Mouse (Mus musculus) embryo, embryonic 11 days (tissue): ENCODE data around the gene Ppp2r5a.

Experiments
- DNase-seq: peaks from one replicate; pipeline ENCODE4 v3.0.0-alpha.2; 2015

Ppp2r5a gene

DNA sequence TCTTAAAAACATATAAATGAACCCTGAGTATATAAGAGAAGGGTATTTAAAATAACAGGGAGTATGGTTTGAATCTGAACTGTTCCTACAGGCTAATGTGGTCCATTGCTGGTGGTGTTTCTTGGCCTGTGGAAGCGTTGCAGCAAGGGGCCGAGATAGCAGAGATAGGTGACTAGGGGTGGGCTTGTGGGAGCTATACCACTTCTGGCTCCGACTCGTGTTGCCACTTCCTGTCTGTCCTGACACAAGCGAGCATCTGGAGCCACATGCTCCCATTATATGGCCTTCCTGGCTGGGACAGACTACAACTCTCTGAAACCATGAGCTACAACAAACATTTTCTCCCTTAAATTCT, 27.5 kb downstream of the Ppp2r5a start:
- no peak for DNase-seq

DNA sequence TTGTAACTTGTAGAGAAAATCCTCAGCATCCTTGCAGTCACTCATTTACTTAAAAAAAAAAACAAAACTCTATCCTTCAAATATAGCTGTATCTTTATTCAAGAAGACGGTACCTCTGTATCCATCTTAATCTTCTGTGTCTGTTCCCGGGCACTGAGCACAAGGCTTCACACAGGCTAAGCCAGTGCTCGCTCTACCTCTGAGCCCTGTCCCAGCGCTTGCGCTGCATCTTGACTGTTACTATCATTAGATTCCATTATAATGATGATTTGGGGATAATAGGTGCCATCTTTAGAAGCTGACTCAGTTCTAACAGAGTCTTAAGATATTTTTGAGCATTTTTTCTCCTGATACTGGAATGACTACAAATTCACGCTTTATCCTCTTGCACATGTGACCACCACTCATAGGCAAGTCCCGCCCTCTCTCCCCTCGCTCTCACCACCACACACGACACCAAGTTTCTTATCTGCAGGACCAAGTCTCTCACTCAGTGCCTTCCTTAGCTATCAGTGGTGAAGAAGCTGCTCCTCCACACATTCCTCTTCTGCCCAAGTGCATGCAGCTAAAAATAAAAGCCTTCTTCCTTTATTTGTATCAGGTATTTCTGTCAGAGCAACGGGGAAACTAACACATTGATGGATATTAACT, 28.0 kb downstream of the Ppp2r5a start:
- DNase-seq, result no peak

DNA sequence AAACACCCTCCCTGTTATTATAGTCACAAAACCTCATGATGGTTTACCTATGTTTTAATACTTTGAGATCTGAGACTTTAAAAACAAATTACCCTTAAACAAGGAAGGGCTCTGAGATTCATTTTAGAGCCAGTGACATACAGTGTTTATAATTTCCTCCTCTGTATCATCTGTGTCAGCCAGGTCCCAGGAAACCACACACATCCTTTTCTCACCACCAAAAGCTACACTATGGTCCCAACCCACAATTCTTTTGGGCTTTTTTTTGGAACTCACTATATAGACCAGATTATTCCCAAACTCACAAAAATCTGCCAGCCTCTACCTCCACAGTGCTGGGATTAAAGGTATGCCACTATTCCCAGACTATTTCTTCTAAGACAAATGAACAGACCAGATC, 33.9 kb downstream of the Ppp2r5a start:
- DNase-seq, result no peak

DNA sequence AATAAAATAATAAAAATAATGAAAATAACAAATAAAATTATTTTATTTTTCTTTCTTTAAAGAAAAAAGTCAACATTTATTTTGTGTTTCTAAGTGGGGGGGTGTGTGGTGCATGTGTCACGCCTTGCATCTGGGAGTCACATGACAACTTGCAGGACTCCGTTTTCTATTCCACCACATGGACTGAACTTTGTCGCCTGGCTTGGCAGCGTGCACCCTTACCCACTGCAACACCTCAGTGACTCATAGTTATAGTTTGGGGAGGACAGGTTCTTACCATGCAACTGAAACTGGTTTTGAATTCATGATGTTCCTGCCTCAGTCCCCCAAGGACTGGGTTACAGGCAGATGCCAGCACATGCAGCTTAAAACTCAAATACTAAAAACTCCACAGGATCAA, 34.9 kb downstream of the Ppp2r5a start:
- no peak for DNase-seq

DNA sequence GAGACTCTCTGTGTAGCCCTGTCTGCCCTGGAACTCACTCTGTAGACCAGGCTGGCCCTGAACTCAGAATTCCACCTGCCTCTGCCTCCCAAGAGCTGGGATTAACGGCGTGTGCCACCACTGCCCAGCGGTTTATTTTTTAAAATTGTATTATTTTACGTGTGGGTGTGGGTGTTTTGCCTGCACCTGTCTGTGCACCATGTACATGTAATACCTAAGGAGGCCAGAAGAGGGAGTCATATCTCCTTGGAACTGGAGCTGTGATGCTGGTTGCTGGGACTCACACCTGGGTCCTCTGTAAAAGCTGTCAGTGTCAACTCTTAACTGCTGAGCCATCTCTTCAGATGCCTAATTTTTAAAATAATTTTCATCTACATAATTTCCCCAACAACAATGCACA, 38.6 kb downstream of the Ppp2r5a start:
- peak; percentile 45 for DNase-seq

DNA sequence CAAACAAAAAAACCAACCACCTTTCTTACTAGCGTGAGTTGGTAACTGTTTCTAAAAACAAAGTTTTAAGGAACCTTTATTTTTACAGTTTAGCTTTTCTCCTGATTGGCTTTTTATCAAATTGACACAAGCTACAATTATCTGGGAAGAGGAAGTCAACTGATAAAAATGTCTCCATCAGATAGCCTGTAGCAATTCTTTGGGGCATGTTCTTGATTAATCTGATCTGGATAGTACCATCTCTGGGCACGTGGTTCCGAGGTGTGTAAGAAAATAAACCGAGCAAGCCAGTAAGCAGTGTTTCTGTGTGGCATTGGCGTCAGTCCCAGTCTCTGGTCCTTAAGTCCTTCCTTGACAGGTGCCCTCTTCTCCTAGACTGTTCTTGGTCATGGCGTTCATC, 40.7 kb downstream of the Ppp2r5a start:
- no peak for DNase-seq

DNA sequence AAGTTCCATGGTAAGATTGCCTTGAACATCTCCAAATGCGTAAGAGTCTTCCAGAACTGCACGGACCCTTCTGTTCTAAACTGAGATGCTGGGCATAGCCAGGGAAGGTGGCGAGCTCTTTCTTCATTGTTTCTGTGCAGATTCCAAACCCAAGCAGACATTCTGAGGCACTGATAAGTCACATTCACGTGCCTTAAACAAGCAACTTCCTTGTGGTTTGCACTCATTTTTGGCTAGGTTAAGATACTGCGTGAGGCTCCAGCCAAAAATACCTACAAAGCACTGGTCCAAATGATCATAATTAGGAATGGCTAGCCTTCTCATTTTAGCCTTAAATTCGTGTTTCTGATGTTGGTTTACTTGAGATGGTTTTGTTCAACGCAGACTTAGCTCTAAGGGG, 43.6 kb downstream of the Ppp2r5a start:
- DNase-seq, result no peak

DNA sequence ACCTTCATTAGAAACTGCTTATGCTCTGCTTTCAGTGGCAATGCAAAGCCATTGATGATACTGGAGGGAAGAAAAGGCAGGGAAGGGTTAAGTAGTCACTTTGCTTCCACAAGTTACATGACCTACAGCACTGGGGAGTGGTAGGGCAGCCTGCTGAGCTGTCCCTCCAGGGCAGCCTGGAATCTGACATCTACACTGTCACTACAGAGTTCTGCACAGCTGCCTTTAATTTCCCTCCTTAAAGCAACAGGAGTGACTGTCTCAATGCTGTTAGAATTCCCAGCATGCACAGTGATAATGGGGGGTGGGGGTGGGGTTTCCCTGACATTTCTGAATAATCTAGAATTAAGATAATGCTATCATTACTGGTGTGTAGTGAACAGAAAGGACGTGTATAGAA, 46.1 kb downstream of the Ppp2r5a start:
- peak; percentile 47 for DNase-seq

DNA sequence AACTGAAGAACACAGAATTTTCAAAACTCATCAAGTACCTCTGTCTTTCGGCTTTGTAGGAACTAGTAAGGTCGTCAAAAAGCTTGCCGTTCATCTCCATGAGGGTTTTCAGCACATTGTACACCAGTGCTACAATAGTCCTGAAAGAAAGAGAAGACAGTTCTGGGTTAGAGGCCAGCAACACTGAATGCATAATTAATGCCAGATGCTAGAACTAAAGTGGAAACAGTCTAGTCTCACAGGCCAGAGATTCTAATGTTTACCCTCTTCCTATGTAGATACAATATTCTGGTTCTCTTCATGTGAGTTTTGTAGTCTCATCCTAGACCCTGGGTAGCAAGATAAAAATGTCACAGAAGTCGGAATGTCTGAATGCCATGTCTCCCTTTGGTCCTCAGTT, 49.2 kb downstream of the Ppp2r5a start:
- peak; percentile 48 for DNase-seq

DNA sequence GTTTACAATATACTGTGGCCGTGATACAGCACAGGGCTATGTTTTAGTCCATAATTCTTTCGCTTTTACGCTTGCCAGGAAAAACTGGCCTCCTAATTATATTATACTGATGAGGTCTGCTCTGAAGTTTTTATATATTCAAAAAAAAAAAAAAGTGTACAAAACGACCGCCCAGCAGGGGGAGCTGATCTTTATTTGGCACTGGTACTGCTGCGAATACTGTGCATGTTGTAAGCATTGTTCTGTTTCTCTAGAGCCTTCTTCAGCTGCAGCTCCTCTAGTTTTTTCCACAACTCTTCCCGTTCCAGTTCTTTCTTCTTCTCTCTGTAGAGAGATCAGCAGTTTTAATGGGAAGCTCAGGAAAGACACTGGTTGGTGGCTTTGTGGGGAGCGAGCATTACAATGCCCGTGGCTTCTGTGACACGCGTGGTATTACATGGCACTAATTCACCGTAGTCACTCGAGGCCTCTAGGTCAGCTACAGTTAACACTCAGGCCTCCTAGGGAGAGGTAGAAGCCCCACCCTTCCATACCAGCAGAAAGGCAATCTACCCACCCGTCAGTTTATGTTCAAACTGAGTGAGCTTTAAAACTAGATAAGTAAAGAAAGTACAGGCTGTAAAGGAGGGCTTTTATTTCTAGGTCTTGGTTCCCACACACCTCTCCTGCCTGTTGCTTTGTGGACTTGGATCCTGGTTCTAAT, 50.1 kb downstream of the Ppp2r5a start:
- DNase-seq, result peak; percentile 79

DNA sequence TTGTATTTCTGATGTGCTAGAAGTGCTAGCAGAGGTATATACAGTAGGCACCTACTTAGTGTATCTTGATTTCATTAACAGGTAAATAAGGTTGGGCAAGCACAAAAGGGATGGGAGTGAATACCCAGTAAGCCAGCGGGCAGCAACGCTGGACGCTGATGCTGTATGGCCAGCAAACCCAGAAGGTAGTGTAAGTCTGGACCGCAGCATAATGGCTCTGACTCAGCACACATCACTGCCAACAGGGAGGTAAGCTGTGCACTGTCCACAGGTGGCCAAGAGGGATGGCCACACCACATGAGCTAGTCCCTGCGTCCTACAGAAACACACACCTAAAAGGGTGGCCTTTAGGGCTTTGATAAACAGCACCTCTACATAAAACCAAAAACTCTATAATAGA, 52.7 kb downstream of the Ppp2r5a start:
- no peak for DNase-seq

DNA sequence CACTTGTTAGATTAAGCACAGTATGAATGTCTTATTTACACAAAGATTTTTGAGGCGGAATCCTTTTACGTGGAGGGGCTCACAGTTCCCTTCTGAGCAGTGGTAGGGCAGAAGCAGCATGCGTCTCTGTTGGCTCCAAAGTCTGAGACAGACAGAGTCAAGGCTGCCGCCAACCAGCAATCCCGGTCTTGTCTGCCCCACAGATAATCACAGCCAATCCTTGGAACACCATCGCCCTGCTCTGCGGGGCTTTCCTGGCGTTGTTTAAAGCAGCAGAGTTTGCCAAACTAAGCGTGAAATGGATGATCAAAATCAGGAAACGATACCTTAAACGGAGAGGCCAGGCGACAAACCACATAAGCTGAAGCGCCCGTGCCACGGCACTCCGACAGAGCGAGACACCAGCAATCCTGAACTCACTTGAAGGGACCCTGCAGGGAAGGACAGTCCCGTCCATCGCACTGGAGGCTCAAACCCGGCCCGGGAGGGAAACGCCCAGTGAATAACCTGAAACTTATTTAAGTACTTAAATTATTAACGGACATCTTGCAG, 53.5 kb downstream of the Ppp2r5a start:
- DNase-seq, result no peak

DNA sequence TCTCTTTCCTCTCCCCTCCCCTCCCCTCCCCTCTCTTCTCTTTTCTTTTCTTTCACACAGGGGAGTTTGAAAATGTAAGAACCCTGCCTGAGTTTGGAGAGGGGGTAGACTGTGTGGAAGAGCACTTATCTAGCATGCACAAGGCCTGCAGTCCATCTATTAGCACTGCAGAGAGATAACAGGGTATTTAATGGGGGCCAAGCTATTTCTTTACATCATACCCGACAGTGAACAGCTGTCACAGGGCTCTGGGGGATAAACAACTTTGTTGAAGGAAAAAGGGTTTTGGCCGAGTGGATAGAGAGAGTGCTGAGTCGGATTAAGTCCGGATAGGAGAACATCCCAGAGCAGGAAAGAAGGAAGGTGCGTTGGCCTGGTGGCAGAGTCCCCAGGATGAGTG, 54.1 kb downstream of the Ppp2r5a start:
- no peak for DNase-seq

DNA sequence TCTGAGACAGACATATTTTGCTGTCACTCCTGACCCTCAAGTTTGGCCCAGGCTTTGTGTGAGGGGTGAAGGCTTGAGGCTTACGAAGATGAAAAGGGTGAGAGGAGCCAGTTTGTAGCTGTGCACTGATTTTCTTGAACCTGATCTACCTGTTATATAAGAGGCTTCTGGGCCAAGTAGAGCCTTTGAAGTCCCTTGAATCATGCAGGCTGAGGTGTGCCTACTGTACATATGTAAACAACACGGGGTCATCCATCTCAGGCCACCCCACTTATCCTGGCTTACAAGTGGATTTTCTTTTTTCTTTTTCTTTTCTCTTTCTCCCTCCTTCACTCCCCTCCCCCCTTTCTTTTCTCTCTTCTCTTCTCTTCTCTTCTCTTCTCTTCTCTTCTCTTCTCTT, 54.5 kb downstream of the Ppp2r5a start:
- no peak for DNase-seq

DNA sequence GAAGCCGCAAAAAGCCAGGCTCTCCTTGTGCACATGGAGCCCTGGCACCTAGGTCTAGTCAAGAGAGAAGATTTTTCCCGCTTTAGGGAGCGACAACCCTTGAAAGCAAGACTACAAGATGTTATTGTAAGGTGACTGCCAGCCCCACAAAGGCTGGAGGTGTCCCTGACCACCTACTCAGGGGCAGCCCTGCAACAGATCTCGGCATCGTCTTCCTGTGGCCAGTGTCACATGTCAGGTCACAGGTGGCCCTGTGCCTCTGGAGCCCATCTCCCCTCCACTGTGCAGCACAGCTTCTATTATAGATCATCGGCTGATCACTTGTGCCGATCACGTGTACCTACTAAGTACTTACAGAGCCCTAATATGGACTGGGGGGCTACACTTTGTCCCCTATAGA, 55.5 kb downstream of the Ppp2r5a start:
- no peak for DNase-seq

DNA sequence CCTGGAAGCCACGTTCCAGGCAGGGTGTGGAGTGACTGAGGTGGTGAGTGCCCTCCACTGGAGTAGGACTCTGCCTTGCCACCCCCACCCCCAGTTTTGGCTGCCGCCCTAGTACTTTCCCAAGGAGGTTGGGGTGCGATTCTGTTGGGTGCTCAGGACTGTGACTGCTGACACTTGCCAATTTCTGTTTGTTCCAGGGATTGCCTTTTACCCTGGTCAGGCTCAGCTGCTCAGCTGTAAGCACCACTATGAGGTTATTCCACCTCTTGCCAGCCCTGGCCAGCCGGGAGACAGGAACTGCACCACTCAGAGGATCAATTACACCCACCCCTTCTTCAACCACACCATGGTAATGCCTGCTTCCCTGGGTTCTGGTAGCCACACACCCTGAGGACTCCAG, 62.5 kb downstream of the Ppp2r5a start:
- DNase-seq, result no peak

DNA sequence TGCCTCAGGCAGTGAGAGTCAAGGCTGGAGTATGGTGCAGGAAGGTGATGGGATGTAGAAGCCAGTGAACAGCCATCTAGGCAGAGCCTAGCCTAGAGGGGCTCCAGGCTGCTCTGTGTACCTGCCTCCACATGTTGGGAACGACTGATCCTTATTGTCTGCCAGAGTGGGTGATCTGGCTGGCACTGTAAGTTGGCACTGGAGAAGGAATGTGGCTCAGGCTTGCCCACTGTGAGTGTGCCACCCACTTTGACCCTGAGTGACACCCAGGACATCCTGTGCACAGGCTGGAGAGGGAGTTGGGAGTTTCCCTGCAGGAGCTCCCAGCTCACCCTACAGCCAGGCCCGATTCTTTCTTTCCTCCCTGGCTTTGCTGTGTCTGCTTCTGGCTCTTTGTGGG, 63.2 kb downstream of the Ppp2r5a start:
- DNase-seq, result no peak

DNA sequence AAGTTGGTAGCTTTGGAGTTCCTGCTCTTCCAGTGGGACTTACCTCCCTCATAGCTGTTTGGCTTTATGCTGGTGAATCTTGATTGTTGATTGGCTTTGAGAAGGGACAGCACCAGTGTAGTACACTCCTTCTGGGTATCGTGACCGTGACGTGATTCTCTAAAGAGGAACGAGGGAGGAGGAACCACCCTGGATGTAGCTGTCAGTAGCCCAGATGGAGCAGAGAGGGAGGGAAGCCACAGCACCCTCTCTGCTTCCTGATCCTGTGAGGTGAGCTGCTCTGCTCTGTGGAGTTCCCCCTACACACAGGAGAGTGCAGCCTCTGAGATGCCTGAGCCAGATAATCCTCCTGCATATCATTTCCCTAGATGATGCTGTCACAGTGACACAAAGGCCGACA, 68.6 kb downstream of the Ppp2r5a start:
- no peak for DNase-seq

DNA sequence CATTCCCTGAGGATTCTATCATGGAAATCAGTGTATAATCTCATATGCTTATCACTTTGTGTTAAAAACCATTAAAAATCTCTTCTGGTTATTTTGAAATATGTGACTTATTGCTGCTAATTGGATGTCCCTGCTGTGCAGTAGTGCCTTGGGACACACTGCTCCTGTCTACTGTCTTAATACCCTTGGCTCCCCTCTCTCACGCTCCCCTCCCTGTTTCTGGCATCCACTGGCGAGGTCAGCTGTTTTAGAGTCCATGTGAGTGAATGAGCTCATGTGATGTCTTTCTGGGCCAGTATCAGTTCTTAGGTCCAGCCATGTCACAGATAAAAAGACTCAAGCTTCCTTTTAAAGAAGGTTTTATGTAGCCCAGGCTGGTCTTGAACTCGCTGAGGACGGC, 72.7 kb downstream of the Ppp2r5a start:
- no peak for DNase-seq

DNA sequence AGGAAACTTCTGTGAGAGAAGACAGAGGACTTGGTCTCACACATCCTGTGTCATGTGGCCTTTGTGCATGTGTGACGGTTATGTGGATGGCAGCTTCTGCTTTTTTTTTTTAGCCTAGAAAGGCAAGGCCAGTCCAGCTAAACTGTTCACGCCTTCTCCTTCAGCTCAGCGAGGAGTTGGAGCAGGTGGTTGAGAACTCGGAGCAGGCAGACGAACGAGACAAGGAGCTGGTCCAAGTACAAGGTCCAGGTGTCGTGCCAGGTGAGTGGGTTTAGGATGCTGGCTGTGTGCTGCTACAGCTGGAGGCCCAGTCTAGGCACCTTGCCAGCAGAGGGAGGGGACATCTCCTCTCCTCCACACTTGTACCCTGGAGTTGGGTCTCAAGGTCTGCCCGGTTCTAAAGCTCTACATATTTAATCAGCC, 75.0 kb downstream of the Ppp2r5a start:
- DNase-seq, result no peak

DNA sequence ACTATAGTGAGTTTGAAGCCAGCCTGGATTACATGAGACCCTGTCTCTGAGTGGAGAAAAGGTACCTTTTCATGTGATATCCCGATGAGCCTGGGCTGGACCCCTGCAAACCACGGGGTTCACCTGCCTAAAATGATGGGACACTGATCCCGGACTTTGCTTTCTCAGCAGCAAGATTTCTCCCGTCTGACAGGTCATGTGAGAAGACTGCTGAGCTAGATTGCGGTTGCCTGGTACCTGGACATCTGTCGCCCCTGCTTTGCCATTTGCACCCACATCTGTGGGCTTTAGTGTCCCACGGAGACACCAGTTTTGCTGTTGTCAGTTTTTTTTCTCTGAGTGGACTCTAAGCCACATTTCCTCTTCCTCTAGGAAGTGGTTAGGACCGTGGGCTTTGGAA, 75.8 kb downstream of the Ppp2r5a start:
- DNase-seq, result no peak

DNA sequence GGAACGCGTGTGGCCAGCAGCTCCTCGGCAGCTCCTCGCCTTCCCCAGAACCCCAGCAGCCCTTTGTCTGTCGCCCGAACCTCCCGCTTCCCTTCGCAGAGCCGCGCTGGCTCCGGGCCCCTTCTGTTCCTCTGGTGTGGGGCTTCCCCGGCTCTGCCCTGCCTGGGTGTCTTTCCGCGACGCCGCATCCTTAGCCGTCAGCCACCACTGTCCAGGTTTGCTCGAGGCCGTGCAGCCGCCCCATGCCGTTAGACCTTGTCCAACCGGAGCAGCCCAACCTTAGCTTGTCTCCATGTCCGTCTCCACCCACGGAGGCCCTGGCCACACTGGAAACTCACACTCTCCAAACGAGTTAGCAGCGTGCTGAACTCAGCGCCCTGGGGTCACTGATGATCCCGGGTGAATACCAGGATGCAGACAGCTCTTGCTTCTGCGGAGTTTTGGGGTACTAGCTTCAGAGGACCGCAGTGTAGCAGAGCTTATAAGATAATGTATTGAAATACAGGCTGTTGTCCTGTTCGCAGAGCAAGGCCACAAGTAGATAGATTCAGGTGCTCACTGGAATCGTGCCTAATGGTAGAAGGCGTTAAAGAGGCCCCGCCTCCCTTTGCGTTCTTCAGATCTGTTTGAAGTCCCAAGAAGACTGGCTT, 76.7 kb downstream of the Ppp2r5a start:
- peak; percentile 58 for DNase-seq

DNA sequence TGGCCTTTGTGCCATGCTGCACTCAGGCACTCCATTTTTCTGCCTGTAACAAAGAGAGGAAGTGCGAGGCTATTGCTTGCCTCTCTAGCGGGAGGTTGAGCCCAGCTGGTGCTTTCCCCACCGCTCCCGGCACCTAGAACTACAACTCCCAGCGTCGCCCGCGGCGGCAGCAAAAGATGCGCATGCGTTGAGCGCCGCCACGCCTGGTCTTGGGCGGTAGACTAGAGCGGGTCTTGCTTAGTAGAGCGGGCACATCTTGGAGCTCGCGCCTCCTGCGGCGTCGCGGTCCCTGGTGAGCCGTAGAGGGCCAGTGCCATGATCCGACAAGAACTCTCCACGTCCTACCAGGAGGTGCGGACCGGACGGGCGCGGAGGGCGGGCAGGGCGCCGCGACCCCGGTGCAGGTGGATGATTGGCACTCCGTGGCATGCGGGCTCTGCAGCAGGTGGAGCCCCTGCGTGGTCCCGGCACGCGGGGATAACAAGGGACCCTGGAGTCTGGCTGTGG, 77.3 kb downstream of the Ppp2r5a start, which contains the start of gene Tmem206:
Gene Tmem206 (plus strand): TSS at position 187 of the 507 bp plus-strand sequence.
- DNase-seq, result peak; percentile 98
